Mouse (Mus musculus) hematopoietic stem cell, adult 5-6 weeks (primary cell): Measurements from ENCODE around the gene Ccdc152. TPM values are rescaled to one million over a fixed set of nuclear protein-coding genes. Genes with fewer than 3 reads are reported as not detected.
"Not testable (repeated sequence)": the region's sequence is repeated elsewhere in the genome, so short reads cannot be mapped to it uniquely, and the experiment has no call there.

Experiments
- ATAC-seq, 2 experiments: fragments of 125-278 bp in 1 of 2; replicated peaks in 1 of 2; 2 replicates each; pipeline ENCODE4 v1.8.0; 2016 to 2017; ENCODE audit warnings: inconsistent platforms in 2 of 2, mild to moderate bottlenecking in 2 of 2, moderate number of reproducible peaks in 2 of 2, low read depth in 1 of 2, moderate TSS enrichment in 1 of 2; ENCODE audit not compliant: low FRiP score in 2 of 2, poor library complexity in 2 of 2, severe bottlenecking in 2 of 2, insufficient read depth in 1 of 2, low TSS enrichment in 1 of 2
- total RNA-seq: library from RNA; stranded (forward); fragments of 172-1452, 232-1000 nt; gene quantifications from 2 replicates; pipeline ENCODE4 v1.2.3, GENCODE M21; 2017

Gene Ccdc152
- total RNA-seq, 1 experiment from 2014 or later = 1.4 TPM

- ATAC-seq = no peak
Observed at GRCm38 (mm10) chr15:3250620-3251019, 52.7 kb downstream of the Ccdc152 start.

GRCm38 (mm10) chr15:3245036-3245435 lies 58.3 kb downstream of the Ccdc152 start:
- not testable (repeated sequence) for ATAC-seq

- no peak for ATAC-seq
Observed at GRCm38 (mm10) chr15:3237963-3238362, 65.4 kb downstream of the Ccdc152 start.

- no peak for ATAC-seq
Observed at GRCm38 (mm10) chr15:3236338-3236737, 67.0 kb downstream of the Ccdc152 start.

- ATAC-seq = peak; percentile 98
Observed at GRCm38 (mm10) chr15:3233837-3234551, 69.3 kb downstream of the Ccdc152 start.

GRCm38 (mm10) chr15:3232168-3232835 lies 71.0 kb downstream of the Ccdc152 start:
- ATAC-seq = no peak

GRCm38 (mm10) chr15:3231004-3231403 lies 72.3 kb downstream of the Ccdc152 start:
- no peak for ATAC-seq

Other genes with a start within 250 kb of the Ccdc152 start
- gene Selenop, start 35.0 kb downstream of the Ccdc152 start, total RNA-seq = 173 and 184 TPM in 2 replicates